Mouse (Mus musculus) stomach, postnatal 0 days (tissue): ENCODE data around the gene Spata31d1a.

Experiments used
- CTCF ChIP-seq: IDR thresholded peaks from 2 replicates; pipeline ENCODE4 v1.5.1; 2016; ENCODE audit warnings: antibody characterized with exemption, low read depth, mild to moderate bottlenecking, moderate library complexity
- EP300 ChIP-seq: optimal IDR thresholded peaks from 2 replicates; pipeline ENCODE3; 2016; ENCODE audit warnings: antibody characterized with exemption

GRCm38 (mm10) chr13:59726139-59726867 lies 16.2 kb upstream of the Spata31d1a start:
- TF ChIP-seq CTCF (no peak), EP300 (no peak)
